Mouse (Mus musculus) hindbrain, embryonic 16.5 days (tissue): ENCODE data around the gene Tubgcp6. TPM values are rescaled to one million over a fixed set of nuclear protein-coding genes. Genes with fewer than 3 reads are reported as not detected.

Source experiments
- ATAC-seq: fragments of 200-750 bp; cut with Nextera tagmentation; 2 replicates; pipeline ENCODE4 v1.8.0; 2017; ENCODE audit warnings: moderate TSS enrichment, moderate library complexity
- H3K27ac ChIP-seq: fragments of 300-500 bp; sonication (generic); 2 replicates; pipeline ENCODE4 v1.5.1; 2014; ENCODE audit warnings: low read depth, mild to moderate bottlenecking, control low read depth, low read length, moderate library complexity
- H3K27me3 ChIP-seq: fragments of 300-500 bp; sonication (generic); replicated peaks from 2 replicates; pipeline ENCODE4 v1.6.1; 2014; ENCODE audit warnings: low read length; ENCODE audit not compliant: control insufficient read depth, insufficient read depth
- H3K36me3 ChIP-seq: fragments of 300-500 bp; sonication (generic); 2 replicates; pipeline ENCODE4 v1.6.1; 2014; ENCODE audit warnings: mild to moderate bottlenecking, low read length, moderate library complexity, mixed read lengths; ENCODE audit not compliant: control insufficient read depth, insufficient read depth
- H3K4me1 ChIP-seq: fragments of 300-500 bp; sonication (generic); 2 replicates; pipeline ENCODE4 v1.6.1; 2014; ENCODE audit warnings: low read depth, low read length; ENCODE audit not compliant: control insufficient read depth, insufficient read depth
- H3K4me2 ChIP-seq: fragments of 300-500 bp; sonication (generic); 2 replicates; pipeline ENCODE4 v1.6.1; 2014; ENCODE audit warnings: mild to moderate bottlenecking, low read length, control low read depth, moderate library complexity
- H3K4me3 ChIP-seq: fragments of 300-500 bp; sonication (generic); 2 replicates; pipeline ENCODE4 v1.5.1; 2014; ENCODE audit warnings: mild to moderate bottlenecking, low read length, control low read depth, moderate library complexity
- H3K9ac ChIP-seq: fragments of 300-500 bp; sonication (generic); 2 replicates; pipeline ENCODE4 v1.6.1; 2014; ENCODE audit warnings: low read depth, mild to moderate bottlenecking, control low read depth, low read length, moderate library complexity
- H3K9me3 ChIP-seq: fragments of 300-500 bp; sonication (generic); 2 replicates; pipeline ENCODE4 v1.6.1; 2014; ENCODE audit warnings: mild to moderate bottlenecking, low read length, moderate library complexity; ENCODE audit not compliant: control insufficient read depth
- WGBS: fragments of 180-500 bp; shearing (Covaris S2); extraction: QIAGEN DNeasy Blood & Tissue Kit; methylation state at CpG from one replicate; pipeline ENCODE4 v1.1.7; 2014; 5-methylcytosine and 5-hydroxymethylcytosine counted together
- polyA plus RNA-seq: library from polyadenylated mRNA; unstranded; fragments of >200 nt; fragmentation: Nextera tagmentation; extraction: Ambion mirVana; gene quantifications from 2 replicates; pipeline ENCODE4 v1.2.1, GENCODE M21; 2015

The Tubgcp6 gene
- polyA plus RNA-seq, 1 experiment from 2014 or later, result 15.2 TPM

- Histone ChIP-seq H3K4me3 (peak overlapping the region; percentile 89), H3K9me3 (no peaks in the 10 kb centered on the region), H3K9ac (peak overlapping the region; percentile 96), H3K4me1 (peaks cover 28% of the 10 kb centered on the region), H3K27me3 (no peaks in the 10 kb centered on the region), H3K4me2 (peak overlapping the region; percentile 65), H3K36me3 (no peaks in the 10 kb centered on the region), H3K27ac (peak overlapping the region; percentile 90)
- peak; percentile 68; the same call in 1 of the 2 replicates for ATAC-seq
- WGBS, result under 1% methylated on average over 27 of the region's 39 CpGs
Observed at GRCm38 (mm10) chr15:89076156-89076731, 46.7 kb downstream of the Tubgcp6 start.

DNA sequence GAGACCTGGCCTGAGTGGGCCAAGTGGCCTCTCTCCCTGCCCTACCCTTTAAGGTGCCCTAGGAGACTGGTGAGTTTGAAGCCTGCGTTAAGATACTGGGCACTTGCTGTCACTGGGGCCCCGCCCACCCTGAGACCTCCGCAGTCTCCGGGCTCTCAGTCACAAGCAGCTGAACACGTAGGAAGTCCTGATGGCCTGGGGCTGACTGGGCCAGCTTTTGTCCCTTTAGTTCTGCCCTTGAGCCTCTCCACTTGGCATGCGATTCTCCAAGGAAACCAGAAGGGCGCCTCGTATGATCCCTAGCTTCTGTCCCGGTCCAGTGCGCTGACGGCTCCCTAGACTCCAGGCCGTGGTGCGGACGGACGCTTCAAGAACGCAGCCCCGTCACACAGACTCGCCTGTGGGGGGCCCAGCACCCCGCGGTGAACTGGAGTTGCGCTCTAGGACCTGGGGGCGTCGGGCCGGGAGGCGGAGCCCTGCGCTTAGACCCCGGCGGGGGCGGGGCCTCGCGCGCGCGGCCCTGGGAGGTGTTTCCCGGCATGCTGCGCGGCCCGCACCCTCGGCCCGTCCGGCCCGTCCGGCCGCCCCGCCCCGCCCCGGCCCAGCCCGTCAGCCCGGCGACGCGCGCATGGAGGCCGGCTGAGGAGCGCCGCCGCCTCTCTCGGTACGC is 47.3 kb downstream of the Tubgcp6 start:
- H3K27me3 ChIP-seq, result no peaks in the 10 kb centered on the region

GRCm38 (mm10) chr15:89074613-89075477 is 48.1 kb downstream of the Tubgcp6 start, which contains the start of gene Trabd:
Gene Trabd, plus strand, starts transcription at chr15:89075124.
- WGBS, result 20% methylated on average over 11 of the region's 11 CpGs
- peak; percentile 38; the same call in 1 of the 2 replicates for ATAC-seq
- peak within 1 kb of the TSS; percentile 90 for H3K27ac ChIP-seq

More for the DNA sequence above, 47.3 kb downstream of the Tubgcp6 start:
- H3K36me3 ChIP-seq, result peaks cover 1% of the 10 kb centered on the region; the same call in 1 of the 2 replicates
- peak overlapping the region; percentile 89 for H3K4me3 ChIP-seq
- ATAC-seq, result peak; percentile 93
- peaks cover 28% of the 10 kb centered on the region for H3K4me1 ChIP-seq
- no peaks in the 10 kb centered on the region for H3K9me3 ChIP-seq
- under 1% methylated on average over 40 of the region's 59 CpGs for WGBS
- peak overlapping the region; percentile 65 for H3K4me2 ChIP-seq
- peak overlapping the region; percentile 96 for H3K9ac ChIP-seq
- H3K27ac ChIP-seq, result peak overlapping the region; percentile 90

DNA sequence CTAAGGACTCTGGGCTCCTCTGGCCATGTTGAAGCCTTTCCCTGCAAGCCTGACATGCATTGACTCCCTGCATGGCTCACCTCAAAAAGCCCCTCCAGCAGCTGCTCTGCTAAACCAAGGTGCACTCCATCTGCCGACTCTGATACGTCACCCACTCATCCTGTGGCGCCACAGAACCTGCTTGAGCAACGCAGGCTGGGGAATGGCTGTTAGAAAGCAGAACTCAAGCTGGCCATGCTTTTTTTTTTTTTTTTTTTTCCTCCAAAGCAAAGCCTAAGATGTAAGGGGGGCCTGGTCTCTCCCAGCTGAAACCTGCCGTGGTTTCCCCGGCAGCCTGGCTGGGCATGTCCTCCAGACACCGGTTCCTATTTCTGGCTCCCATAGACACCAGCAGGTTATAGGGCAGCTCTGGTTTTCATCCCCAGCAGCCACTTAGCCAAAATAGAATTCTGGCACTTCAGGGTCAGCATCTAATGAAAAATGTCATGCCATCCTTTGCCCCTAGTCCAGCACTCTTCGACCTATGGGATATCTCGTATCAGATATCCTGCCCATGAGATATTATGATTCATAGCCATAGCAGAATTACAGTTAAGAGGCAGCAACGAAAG is 48.8 kb downstream of the Tubgcp6 start:
- Histone ChIP-seq H3K27me3 (no peaks in the 10 kb centered on the region), H3K9me3 (no peaks in the 10 kb centered on the region), H3K4me1 (peaks cover 28% of the 10 kb centered on the region), H3K4me2 (no peak overlapping the region; the same call in 1 of the 2 replicates), H3K9ac (0 out of 2 replicates have a peak overlapping the region, but pooled peaks have one; percentile 0), H3K27ac (no peak overlapping the region), H3K4me3 (no peak overlapping the region), H3K36me3 (peaks cover 6% of the 10 kb centered on the region; the same call in 1 of the 2 replicates)
- WGBS, result 82% methylated on average over 10 of the region's 10 CpGs
- no peak for ATAC-seq

More at GRCm38 (mm10) chr15:89074613-89075477, 48.1 kb downstream of the Tubgcp6 start, which contains the start of gene Trabd:
- Histone ChIP-seq H3K27me3 (no peaks in the 10 kb centered on the region), H3K9ac (peak within 1 kb of the TSS; percentile 96), H3K4me2 (peak within 1 kb of the TSS; percentile 65), H3K36me3 (peaks cover 5% of the 10 kb centered on the region; the same call in 1 of the 2 replicates), H3K9me3 (no peaks in the 10 kb centered on the region), H3K4me3 (peak within 1 kb of the TSS; percentile 89), H3K4me1 (peaks cover 28% of the 10 kb centered on the region)

GRCm38 (mm10) chr15:89070606-89071005 is 52.3 kb downstream of the Tubgcp6 start:
- H3K27ac ChIP-seq, result no peak overlapping the region
- H3K4me2 ChIP-seq, result no peak overlapping the region
- H3K9ac ChIP-seq, result no peak overlapping the region
- peaks cover 11% of the 10 kb centered on the region for H3K27me3 ChIP-seq
- H3K36me3 ChIP-seq, result peaks cover 13% of the 10 kb centered on the region; the same call in 1 of the 2 replicates
- H3K4me3 ChIP-seq, result no peak overlapping the region
- 77% methylated on average over 24 of the region's 24 CpGs for WGBS
- no peaks in the 10 kb centered on the region for H3K9me3 ChIP-seq
- ATAC-seq, result no peak
- H3K4me1 ChIP-seq, result peaks cover 10% of the 10 kb centered on the region

GRCm38 (mm10) chr15:89069336-89069840 is 53.5 kb downstream of the Tubgcp6 start:
- peaks cover 13% of the 10 kb centered on the region; the same call in 1 of the 2 replicates for H3K36me3 ChIP-seq
- ATAC-seq, result no peak
- H3K9ac ChIP-seq, result no peak overlapping the region
- H3K4me3 ChIP-seq, result no peak overlapping the region
- H3K4me1 ChIP-seq, result no peaks in the 10 kb centered on the region; the same call in 1 of the 2 replicates
- 82% methylated on average over 19 of the region's 19 CpGs for WGBS
- no peak overlapping the region for H3K27ac ChIP-seq
- no peak overlapping the region for H3K4me2 ChIP-seq
- H3K9me3 ChIP-seq, result no peaks in the 10 kb centered on the region
- peaks cover 17% of the 10 kb centered on the region for H3K27me3 ChIP-seq

- no peak overlapping the region for H3K27ac ChIP-seq
- H3K4me2 ChIP-seq, result no peak overlapping the region
- H3K36me3 ChIP-seq, result peaks cover 13% of the 10 kb centered on the region; the same call in 1 of the 2 replicates
- ATAC-seq, result no peak
- 50% methylated on average over 26 of the region's 26 CpGs for WGBS
- no peaks in the 10 kb centered on the region for H3K9me3 ChIP-seq
- no peaks in the 10 kb centered on the region for H3K4me1 ChIP-seq
- H3K9ac ChIP-seq, result no peak overlapping the region
- peaks cover 17% of the 10 kb centered on the region for H3K27me3 ChIP-seq
- H3K4me3 ChIP-seq, result no peak overlapping the region
Observed at GRCm38 (mm10) chr15:89068226-89068625, 54.7 kb downstream of the Tubgcp6 start.

DNA sequence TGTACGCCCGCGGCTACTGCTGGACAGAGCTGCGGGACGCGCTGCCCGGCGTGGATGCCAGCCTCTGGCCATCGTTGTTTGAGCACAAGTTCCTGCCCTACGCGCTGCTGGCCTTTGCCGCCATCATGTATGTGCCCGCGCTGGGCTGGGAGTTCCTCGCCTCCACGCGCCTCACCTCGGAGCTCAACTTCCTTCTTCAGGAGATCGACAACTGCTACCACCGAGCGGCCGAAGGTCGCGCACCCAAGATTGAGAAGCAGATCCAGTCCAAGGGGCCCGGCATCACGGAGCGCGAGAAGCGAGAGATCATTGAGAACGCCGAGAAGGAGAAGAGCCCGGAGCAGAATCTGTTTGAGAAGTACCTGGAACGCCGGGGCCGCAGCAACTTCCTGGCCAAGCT is 55.3 kb downstream of the Tubgcp6 start:
- no peak overlapping the region for H3K4me2 ChIP-seq
- no peaks in the 10 kb centered on the region for H3K9me3 ChIP-seq
- no peak overlapping the region for H3K27ac ChIP-seq
- H3K36me3 ChIP-seq, result peaks cover 13% of the 10 kb centered on the region; the same call in 1 of the 2 replicates
- no peak overlapping the region for H3K4me3 ChIP-seq
- 36% methylated on average over 35 of the region's 35 CpGs for WGBS
- peaks cover 17% of the 10 kb centered on the region for H3K27me3 ChIP-seq
- no peaks in the 10 kb centered on the region for H3K4me1 ChIP-seq
- no peak overlapping the region for H3K9ac ChIP-seq
- no peak for ATAC-seq
